Mouse (Mus musculus) Patski (cell line): Measurements from ENCODE around the gene Cdip1. TPM values are rescaled to one million over a fixed set of nuclear protein-coding genes. Genes with fewer than 3 reads are reported as not detected.
A peak's percentile ranks its signal among the peaks of the same experiment; 100 is the strongest.

Source experiments
- ATAC-seq: fragments of 100-300 bp; one replicate; pipeline ENCODE4 v1.8.0; 2021
- CTCF ChIA-PET: fragments of 350-600 bp; sonication (Branson Sonifier 250); formaldehyde crosslinking; loops from one replicate; lab custom pipeline; 2022; ENCODE audit warnings: inconsistent platforms; lab: Charles Lee
- POLR2A ChIA-PET: fragments of 350-600 bp; sonication (Branson Sonifier 250); formaldehyde crosslinking; loops from one replicate; lab custom pipeline; 2022; ENCODE audit warnings: antibody characterized with exemption, inconsistent platforms; lab: Charles Lee
- DNase-seq: peaks from one replicate; pipeline ENCODE4 v3.0.0-alpha.2; 2011; ENCODE audit warnings: low read depth, low spot score
- H3K27me3 ChIP-seq: fragments of 371-371 bp; one replicate; pipeline ENCODE4 v1.5.1; 2021
- CTCF ChIP-seq: fragments of 100-300 bp; IDR thresholded peaks from one replicate; pipeline ENCODE4 v1.5.1; 2021
- in situ Hi-C: fragments of 300-500 bp; cut with MboI; formaldehyde crosslinking; loops from 3 replicates; pipeline ENCODE4 v1.11.1; 2018; ENCODE audit warnings: low pct_unique_long_range_greater_than_20kb, mixed read lengths
- polyA plus RNA-seq: library from polyadenylated mRNA; unstranded; gene quantifications from one replicate; pipeline ENCODE4 v1.2.3, GENCODE M21; 2021

Cdip1 gene
- polyA plus RNA-seq, 1 experiment from 2014 or later, result 43.9 TPM

DNA sequence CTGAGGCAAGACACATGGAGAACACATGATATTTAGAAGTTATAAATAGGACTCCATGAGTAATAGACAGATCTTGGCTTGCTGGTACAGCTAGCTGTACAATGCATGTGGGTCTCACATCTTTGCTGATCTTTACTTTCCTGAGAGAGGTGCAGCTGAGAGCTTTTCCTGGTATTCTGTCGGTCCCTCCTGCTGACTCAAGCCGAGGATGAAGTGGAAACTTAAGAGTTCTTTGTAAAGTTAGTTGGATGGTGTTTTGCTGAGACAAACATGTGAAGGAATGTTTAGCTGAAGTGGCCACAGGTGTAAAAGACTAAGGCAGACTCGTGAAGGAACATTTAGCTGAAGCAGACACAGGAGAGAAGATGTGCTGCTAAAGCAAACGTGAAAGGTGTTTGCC, 6.5 kb upstream of the Cdip1 start:
- in situ Hi-C loops, result no loop called here
- H3K27me3 ChIP-seq, result no peaks in the 10 kb centered on the region
- ChIA-PET POLR2A (no interaction called here), CTCF (no interaction called here)
- DNase-seq (no peak), ATAC-seq (no peak)
- no peak for TF ChIP-seq CTCF

DNA sequence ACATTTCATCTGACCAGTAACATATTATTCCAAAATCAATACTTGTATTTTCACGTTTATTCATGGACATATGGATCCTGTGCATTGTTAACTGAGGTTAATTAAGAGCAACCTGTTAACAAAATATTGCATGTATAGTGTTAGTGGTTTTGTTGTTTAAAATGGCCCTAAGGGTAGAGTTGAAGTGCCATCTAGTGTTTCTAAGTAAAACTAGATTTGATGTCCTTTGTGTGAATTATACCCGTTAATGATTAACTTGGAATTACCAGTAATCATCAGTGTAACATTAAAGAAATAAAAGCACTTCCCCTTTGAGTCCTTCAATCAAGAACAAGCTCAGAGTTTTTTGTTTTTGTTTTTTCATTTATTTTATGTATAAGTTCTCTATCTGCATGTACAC, 1.2 kb upstream of the Cdip1 start:
- H3K27me3 ChIP-seq, result no peaks in the 10 kb centered on the region
- no peak for DNase-seq
- no peak for TF ChIP-seq CTCF
- ChIA-PET CTCF (interaction anchor here (0.7 to 2.4 kb wide), 7 partner anchors 29 to 158 kb away, joined by 3 to 12 read pairs (median 5); partner anchors contain the start of gene 4930562C15Rik), POLR2A (interaction anchor here (0.7 to 1.1 kb wide), 3 partner anchors 23 to 184 kb away, joined by 3 to 5 read pairs (median 3); partner anchors contain the start of gene Ubald1)
- in situ Hi-C loops, result no loop called here
- no peak for ATAC-seq

DNA sequence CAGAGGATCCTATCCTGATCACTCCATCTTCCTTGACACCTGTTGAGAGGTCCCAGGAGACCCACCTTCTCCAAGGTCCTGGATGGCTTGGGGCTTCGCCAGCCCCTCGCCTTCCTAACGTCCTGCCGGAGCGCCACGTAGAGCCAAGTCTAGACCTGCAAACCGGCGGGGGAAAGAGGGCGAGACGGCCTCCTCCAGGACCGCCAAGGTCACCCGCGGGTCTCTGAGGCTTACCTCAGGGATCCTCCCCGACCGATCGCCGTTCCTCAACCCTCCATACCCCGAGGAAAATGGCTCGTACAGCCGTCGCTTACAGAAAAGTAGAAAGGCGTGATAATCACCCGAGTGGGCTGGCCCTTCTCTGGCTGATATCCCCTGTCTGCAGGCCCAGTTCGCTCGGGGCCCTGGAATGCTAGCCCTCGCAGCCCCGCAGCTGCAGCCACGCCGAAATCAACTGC, 752 bp downstream of the Cdip1 start:
- ChIA-PET POLR2A (no interaction called here), CTCF (interaction anchor here (1.7 kb wide), 1 partner anchor 25 kb away, joined by 12 read pairs; no protein-coding TSS in a partner anchor)
- peak; percentile 13 for ATAC-seq
- in situ Hi-C loops, result loop anchor here (5.0 kb wide), 1 partner anchor 72 kb away; the partner anchor contains the start of gene Nmral1
- no peak for DNase-seq
- H3K27me3 ChIP-seq, result no peaks in the 10 kb centered on the region
- no peak for TF ChIP-seq CTCF

DNA sequence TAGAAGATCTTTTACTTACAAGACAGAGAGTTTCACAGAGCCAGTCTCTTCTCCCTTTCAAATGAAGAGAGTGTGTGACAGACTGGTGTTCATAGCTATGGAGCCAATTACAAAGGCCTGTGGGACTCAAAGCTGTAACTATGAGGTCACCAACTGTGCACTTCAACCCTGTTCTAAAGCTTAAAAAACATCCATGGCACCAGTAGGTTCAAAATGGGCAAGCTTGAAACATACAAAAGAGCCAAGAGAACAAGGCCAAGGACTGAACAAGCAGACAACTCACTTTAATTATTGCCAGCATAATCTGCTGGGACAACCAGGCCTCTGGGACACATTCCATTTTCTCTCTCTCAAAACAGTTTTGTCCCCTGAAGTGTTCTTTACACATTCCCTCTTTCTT, 1.9 kb downstream of the Cdip1 start:
- no peak for TF ChIP-seq CTCF
- no peak for DNase-seq
- in situ Hi-C loops, result loop anchor here (5.0 kb wide), 1 partner anchor 71 kb away; the partner anchor contains the start of gene Nmral1
- H3K27me3 ChIP-seq, result no peaks in the 10 kb centered on the region
- ChIA-PET POLR2A (interaction anchor here (1.0 kb wide), 1 partner anchor 19 kb away, joined by 3 read pairs; no protein-coding TSS in a partner anchor), CTCF (interaction anchor here (1.3 to 1.7 kb wide), 2 partner anchors 17 to 24 kb away, joined by 3 to 12 read pairs; no protein-coding TSS in a partner anchor)
- no peak for ATAC-seq

DNA sequence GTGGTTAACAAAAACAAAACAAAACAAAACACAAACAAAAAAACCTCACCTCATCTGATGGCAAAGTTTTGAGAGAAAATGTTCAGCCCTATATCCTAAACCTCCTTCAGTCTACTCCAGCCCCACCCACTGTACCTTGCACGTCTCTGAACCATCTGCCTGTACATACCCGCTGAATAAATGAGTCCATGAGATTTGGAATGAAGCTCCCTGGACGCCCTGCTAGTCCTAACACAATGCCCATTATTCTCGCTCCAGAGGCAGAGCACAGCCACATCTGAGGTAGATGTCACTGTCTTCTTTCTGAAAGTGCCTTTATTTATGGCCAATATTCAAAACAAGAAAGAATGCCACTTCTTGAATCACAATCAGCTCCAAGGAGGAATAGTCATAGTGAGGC, 4.4 kb downstream of the Cdip1 start:
- no peak for TF ChIP-seq CTCF
- H3K27me3 ChIP-seq, result no peaks in the 10 kb centered on the region
- POLR2A ChIA-PET, result interaction anchor here (0.7 kb wide), 1 partner anchor 15 kb away, joined by 3 read pairs; no protein-coding TSS in a partner anchor
- CTCF ChIA-PET, result interaction anchor here (2.1 to 2.3 kb wide), 2 partner anchors 14 to 119 kb away, joined by 5 to 7 read pairs; no protein-coding TSS in a partner anchor
- DNase-seq, result no peak
- in situ Hi-C loops, result loop anchor here (5.0 kb wide), 1 partner anchor 68 kb away; the partner anchor contains the start of gene Nmral1
- ATAC-seq, result no peak

DNA sequence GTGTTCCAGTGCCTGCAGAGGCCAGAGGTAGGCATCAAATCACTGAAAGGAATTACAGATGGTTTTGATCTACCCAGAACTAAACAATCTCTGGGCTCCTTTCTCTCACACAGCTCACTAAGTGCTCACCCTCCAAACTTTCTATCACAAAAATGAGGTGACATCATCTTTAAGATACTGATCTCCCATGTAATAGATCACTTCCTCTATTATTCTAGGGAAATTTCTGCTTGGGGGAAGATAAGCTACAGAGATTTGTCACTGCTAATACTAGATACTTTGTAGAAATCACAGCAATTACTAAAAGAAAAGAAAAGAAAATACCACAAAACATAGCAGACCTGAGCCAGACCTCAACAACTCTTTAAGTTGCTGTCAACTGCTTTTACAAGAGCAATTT, 7.6 kb downstream of the Cdip1 start:
- no peak for TF ChIP-seq CTCF

DNA sequence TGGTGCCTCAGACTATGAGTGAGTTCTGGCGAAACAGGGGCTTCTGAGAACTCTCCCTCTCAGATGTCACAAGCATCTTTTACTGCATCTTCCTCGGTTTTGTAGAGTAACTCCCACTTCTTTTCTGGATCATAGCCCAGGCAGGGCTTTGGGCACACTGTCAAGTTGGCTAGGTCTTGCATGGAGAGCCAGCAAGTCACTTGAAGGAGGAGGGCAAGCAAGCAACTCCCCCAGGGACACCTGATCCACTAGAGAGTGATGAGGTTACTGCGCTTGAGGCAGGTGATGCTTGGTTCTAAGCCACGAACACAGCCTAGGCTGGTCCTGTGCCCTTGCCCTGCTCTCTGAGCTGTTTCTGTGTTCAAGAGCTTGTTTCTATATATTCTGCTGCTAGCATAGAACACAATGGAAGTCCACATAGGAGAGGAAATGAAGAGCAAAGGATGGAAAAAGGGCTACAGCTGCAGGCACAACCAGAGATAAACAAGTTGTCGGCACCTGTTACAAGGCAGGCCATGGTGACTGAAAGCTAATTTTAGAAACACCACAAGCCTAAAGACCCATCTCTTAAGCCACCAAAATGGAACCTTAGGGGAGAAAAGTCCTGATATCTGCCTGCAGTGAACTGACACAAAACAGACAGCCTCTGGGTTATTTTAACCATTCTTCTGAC, 8.4 kb downstream of the Cdip1 start:
- no peaks in the 10 kb centered on the region for H3K27me3 ChIP-seq
- ATAC-seq (no peak), DNase-seq (no peak)
- in situ Hi-C loops, result no loop called here
- no peak for TF ChIP-seq CTCF
- ChIA-PET CTCF (interaction anchor here (1.3 kb wide), 1 partner anchor 10 kb away, joined by 3 read pairs; no protein-coding TSS in a partner anchor), POLR2A (no interaction called here)

More for the DNA sequence above, 7.6 kb downstream of the Cdip1 start:
- in situ Hi-C loops, result no loop called here
- ChIA-PET POLR2A (no interaction called here), CTCF (no interaction called here)
- no peaks in the 10 kb centered on the region for H3K27me3 ChIP-seq
- ATAC-seq, result no peak
- DNase-seq, result no peak

DNA sequence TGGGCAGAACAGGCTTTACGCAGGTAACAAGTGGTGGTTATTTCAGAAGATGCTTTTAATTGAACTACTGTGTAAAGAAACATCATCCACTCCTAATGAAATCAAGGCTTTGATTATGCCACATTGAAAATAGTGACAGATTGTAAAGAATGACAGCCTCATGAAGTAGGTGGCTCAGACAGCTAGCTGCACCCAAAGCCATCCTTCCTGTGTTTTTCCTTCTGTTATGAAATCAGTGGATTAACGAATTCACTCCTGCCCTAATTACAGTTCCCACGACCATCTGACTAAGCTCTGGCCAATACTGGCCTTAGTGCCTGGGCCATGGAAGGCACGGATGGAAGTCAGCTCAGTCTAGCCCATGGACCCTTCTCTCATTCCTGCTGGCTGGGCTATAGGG, 11.2 kb downstream of the Cdip1 start:
- no peaks in the 10 kb centered on the region for H3K27me3 ChIP-seq
- in situ Hi-C loops, result no loop called here
- ChIA-PET POLR2A (no interaction called here), CTCF (no interaction called here)
- TF ChIP-seq CTCF, result no peak
- no peak for DNase-seq
- ATAC-seq, result no peak

DNA sequence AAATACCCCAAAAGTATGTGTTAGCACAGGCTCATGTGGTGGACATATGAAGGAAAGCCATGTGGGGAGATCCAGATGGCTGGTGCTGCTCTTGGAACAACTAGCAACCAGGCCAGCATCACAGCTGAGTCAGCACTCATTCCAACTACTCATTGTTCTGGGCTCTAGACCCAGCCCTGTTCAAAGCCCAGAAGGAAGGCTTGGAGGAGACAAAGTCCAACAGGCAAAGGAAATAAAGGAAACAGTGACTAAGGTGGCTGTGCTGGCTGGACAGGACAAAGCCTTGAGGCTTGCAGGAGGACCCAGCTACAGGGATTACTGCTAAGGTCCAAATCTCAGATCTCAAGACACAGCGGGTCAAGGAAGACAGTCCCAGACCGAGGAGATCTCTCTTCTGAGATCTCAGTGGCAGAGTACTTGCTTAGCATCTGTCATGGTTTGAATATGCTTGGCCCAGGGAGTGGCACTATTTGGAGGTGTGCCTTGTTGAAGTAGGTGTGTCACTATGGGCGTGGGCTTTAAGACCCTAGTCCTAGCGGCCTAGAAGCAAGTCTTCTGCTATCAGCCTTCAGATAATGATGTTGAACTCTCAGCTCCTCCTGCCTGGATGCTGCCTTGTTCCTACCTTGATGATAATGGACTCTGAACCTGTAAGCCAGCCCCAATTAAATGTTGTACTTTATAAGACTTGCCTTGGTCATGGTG, 12.0 kb downstream of the Cdip1 start:
- CTCF ChIA-PET, result interaction anchor here (0.9 kb wide), 1 partner anchor 36 kb away, joined by 3 read pairs; no protein-coding TSS in a partner anchor
- DNase-seq, result no peak

DNA sequence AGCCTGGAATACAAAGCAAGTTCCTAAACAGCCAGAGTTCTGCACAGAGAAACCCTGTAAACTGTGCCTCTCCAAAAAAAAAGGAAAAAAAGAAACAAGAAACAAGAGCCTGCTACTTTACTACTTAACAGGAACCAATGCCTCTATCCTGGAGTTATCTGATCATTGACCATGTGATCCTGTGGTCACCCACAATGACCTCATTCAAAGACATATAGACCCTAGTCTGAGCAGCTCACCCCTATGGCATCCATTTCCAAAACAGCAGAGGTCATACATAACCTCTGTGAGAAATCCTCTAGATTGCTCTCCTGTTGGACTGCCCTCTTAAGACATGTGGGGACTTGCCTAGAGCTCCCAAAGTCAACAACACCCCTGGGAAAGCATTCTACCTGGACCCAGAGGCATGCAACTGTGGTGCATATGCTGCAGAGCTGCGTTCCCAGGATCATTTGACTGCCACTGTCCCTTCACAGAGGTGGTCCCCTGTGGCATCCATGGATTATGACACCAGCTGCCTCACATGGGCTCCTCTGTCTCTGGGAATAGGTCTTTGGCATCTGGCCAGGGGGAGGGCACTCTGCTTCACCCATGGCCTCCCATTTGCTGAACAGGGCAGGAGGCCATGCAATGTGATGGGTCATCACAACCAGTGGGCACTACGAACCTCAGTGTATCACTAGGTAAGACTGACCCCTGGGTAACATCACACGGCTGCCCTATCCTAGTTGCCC, 12.8 kb downstream of the Cdip1 start:
- POLR2A ChIA-PET, result no interaction called here
- in situ Hi-C loops, result no loop called here
- ATAC-seq (peak; percentile 4), DNase-seq (no peak)
- H3K27me3 ChIP-seq, result no peaks in the 10 kb centered on the region
- CTCF ChIA-PET, result interaction anchor here (0.9 kb wide), 1 partner anchor 35 kb away, joined by 3 read pairs; no protein-coding TSS in a partner anchor
- no peak for TF ChIP-seq CTCF

More for the DNA sequence above, 12.0 kb downstream of the Cdip1 start:
- POLR2A ChIA-PET, result no interaction called here
- ATAC-seq, result no peak
- TF ChIP-seq CTCF, result no peak
- in situ Hi-C loops, result no loop called here
- no peaks in the 10 kb centered on the region for H3K27me3 ChIP-seq
